9 mouse cellular contexts compared by ENCODE assay signal in genomic region chr16:39402101-39402749, GRCm38 (mm10).
A peak's percentile ranks its signal among the peaks of the same experiment; 100 is the strongest.
DNase-seq lines count a peak whose midpoint lies in the region; ATAC-seq lines count a peak whose summit lies in the region.
"Had no signal": no experiment of that assay in that cellular context is flagged by ENCODE, and none has a peak within 500 bp of the region (broad histone marks: within the 10 kb centered on the region; RNA-seq: fewer than 3 reads in every experiment).

No protein-coding gene starts in this region.

- no peak overlapping the region for H3K4me3 ChIP-seq in hindbrain, embryonic 16.5 days (ENCODE audit: low read length)
- no peak overlapping the region for H3K4me3 ChIP-seq in neural tube, embryonic 15.5 days (replicated peaks)

- no peak overlapping the region for H3K27ac ChIP-seq in hindbrain, embryonic 16.5 days (ENCODE audit: low read depth, low read length)
- H3K27ac ChIP-seq in neural tube, embryonic 15.5 days (replicated peaks) = no peak overlapping the region
- H3K27ac ChIP-seq: liver, embryonic 14.5 days had no signal

- no peaks in the 10 kb centered on the region for H3K4me1 ChIP-seq in hindbrain, embryonic 16.5 days (ENCODE audit: control insufficient read depth, insufficient read depth, low read depth, low read length)
- no peaks in the 10 kb centered on the region for H3K4me1 ChIP-seq in neural tube, embryonic 15.5 days

- intact Hi-C loops in left cerebral cortex, postnatal 4 days (cut with DNase I) = no loop called here

- no peak overlapping the region for H3K9ac ChIP-seq in hindbrain, embryonic 16.5 days (ENCODE audit: low read depth, low read length)
- H3K9ac ChIP-seq in neural tube, embryonic 15.5 days (replicated peaks) = no peak overlapping the region
- H3K9ac ChIP-seq: liver, embryonic 14.5 days had no signal

- H3K9me3 ChIP-seq in hindbrain, embryonic 16.5 days (ENCODE audit: control insufficient read depth, low read length) = no peaks in the 10 kb centered on the region
- no peaks in the 10 kb centered on the region for H3K9me3 ChIP-seq in neural tube, embryonic 15.5 days (replicated peaks)

- ATAC-seq in hindbrain, embryonic 16.5 days = peak; percentile 94
- ATAC-seq in neural tube, embryonic 15.5 days (ENCODE audit: low FRiP score) = no peak

- DNase-seq in cerebellum, adult 11-12 months = peak; percentile 8
- DNase-seq in cerebellum, adult 11 months = no peak
- DNase-seq in cerebellum, adult 8-10 months = peak; percentile 3
- DNase-seq in left cerebral cortex, postnatal 4 days = peak; percentile 43
- DNase-seq in adrenal gland, postnatal 4 days (ENCODE audit: low spot score in 2 of 2) = no peak
- DNase-seq in thymus, adult 18-20 months = no peak

- H3K27me3 ChIP-seq in hindbrain, embryonic 16.5 days (replicated peaks; ENCODE audit: control insufficient read depth, insufficient read depth, low read length) = no peaks in the 10 kb centered on the region
- H3K27me3 ChIP-seq in neural tube, embryonic 15.5 days (replicated peaks) = no peaks in the 10 kb centered on the region

- no peak overlapping the region for H3K4me2 ChIP-seq in hindbrain, embryonic 16.5 days (ENCODE audit: low read length)
- no peak overlapping the region for H3K4me2 ChIP-seq in neural tube, embryonic 15.5 days

- WGBS in hindbrain, embryonic 16.5 days = 51% methylated on average over 4 of the region's 4 CpGs
- WGBS in neural tube, embryonic 15.5 days = 67% methylated on average over 4 of the region's 4 CpGs

- H3K36me3 ChIP-seq in hindbrain, embryonic 16.5 days (ENCODE audit: control insufficient read depth, insufficient read depth, low read length) = no peaks in the 10 kb centered on the region
- no peaks in the 10 kb centered on the region for H3K36me3 ChIP-seq in neural tube, embryonic 15.5 days

Comparison
In these comparisons a context has a peak if more than half of its experiments do, and no peak if none do; other contexts are left out.
1. DNase-seq: peak in cerebellum, adult 11-12 months (single experiment), cerebellum, adult 8-10 months (single experiment) and left cerebral cortex, postnatal 4 days (single experiment); none in cerebellum, adult 11 months (single experiment), adrenal gland, postnatal 4 days (0 of 2) and thymus, adult 18-20 months (0 of 2).